In the genomic region with DNA sequence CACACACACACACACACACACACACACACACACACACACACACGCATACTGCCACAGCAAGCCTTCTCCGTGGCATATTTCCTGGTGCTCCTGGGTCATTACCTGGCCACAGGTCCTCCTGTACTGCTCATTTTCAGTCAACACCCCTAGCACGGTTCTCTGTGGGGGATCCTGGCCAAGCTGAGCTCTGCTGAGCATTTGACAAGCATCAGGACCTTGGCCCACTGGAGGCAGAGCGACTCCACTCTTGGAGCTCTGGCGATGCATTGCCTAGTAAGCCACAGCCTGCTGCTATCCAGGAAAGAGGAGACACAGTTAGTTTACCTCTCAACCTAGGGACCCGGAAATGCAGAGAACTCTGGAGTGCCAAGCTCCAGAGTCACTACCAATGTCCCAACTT, we compare ENCODE assay signal across 9 mouse cellular contexts. TPM values are rescaled to one million over a fixed set of nuclear protein-coding genes. Genes with fewer than 3 reads are reported as not detected.
DNase-seq lines count a peak whose midpoint lies in the region; ATAC-seq and TF ChIP-seq lines count a peak whose summit lies in the region.
"Had no signal": no experiment of that assay in that cellular context is flagged by ENCODE, and none has a peak within 500 bp of the region (broad histone marks: within the 10 kb centered on the region; RNA-seq: fewer than 3 reads in every experiment).

No protein-coding gene starts in this region.

- peak overlapping the region; percentile 98 for H3K4me2 ChIP-seq in neural tube, embryonic 11.5 days (ENCODE audit: low read depth)
- peak overlapping the region; percentile 100 for H3K4me2 ChIP-seq in limb, embryonic 14.5 days (replicated peaks; ENCODE audit: low read depth, low read length, severe bottlenecking)

- ATAC-seq in neural tube, embryonic 11.5 days (ENCODE audit: insufficient read depth, low FRiP score, low TSS enrichment) = no peak
- no peak for ATAC-seq in limb, embryonic 14.5 days (ENCODE audit: low FRiP score, low read depth)

- H3K4me1 ChIP-seq in neural tube, embryonic 11.5 days (ENCODE audit: control insufficient read depth, insufficient read depth, low read length) = 0 out of 2 replicates have a peak, but pooled peaks cover 2% of the 10 kb centered on the region
- H3K4me1 ChIP-seq in limb, embryonic 14.5 days (ENCODE audit: control insufficient read depth, insufficient read depth, low read length) = peaks cover 11% of the 10 kb centered on the region

- no peaks in the 10 kb centered on the region for H3K36me3 ChIP-seq in neural tube, embryonic 11.5 days (ENCODE audit: control insufficient read depth, insufficient read depth, low read length)
- no peaks in the 10 kb centered on the region for H3K36me3 ChIP-seq in limb, embryonic 14.5 days (ENCODE audit: control insufficient read depth, insufficient read depth, low read length)

- H3K27ac ChIP-seq in neural tube, embryonic 11.5 days (ENCODE audit: low read depth, low read length) = no peak overlapping the region
- no peak overlapping the region for H3K27ac ChIP-seq in limb, embryonic 14.5 days (replicated peaks; ENCODE audit: low read depth, low read length)

- WGBS in neural tube, embryonic 11.5 days = 50% methylated on average over 6 of the region's 6 CpGs
- WGBS in limb, embryonic 14.5 days = 63% methylated on average over 6 of the region's 6 CpGs

- no peaks in the 10 kb centered on the region for H3K9me3 ChIP-seq in neural tube, embryonic 11.5 days (ENCODE audit: control insufficient read depth, low read length)
- H3K9me3 ChIP-seq in limb, embryonic 14.5 days (ENCODE audit: control insufficient read depth, low read length) = no peaks in the 10 kb centered on the region

- no peak for TF ChIP-seq POLR2A in limb, embryonic 14.5 days (IDR thresholded peaks at IDR 0.05; ENCODE audit: borderline replicate concordance, extremely low read depth, insufficient read depth, insufficient read length)

- no peak overlapping the region; the same call in 1 of the 2 replicates for H3K9ac ChIP-seq in neural tube, embryonic 11.5 days (ENCODE audit: low read length)
- no peak overlapping the region for H3K9ac ChIP-seq in limb, embryonic 14.5 days (ENCODE audit: low read depth, low read length, severe bottlenecking)

- no peak overlapping the region for H3K4me3 ChIP-seq in neural tube, embryonic 11.5 days (ENCODE audit: low read depth, low read length)
- peak overlapping the region; percentile 60; the same call in 1 of the 2 replicates for H3K4me3 ChIP-seq in limb, embryonic 14.5 days (replicated peaks; ENCODE audit: low read length)

- peak; percentile 19 to 33 for DNase-seq in cerebellum, postnatal 10 days
- DNase-seq in cerebellum, adult 18-20 months = no peak
- DNase-seq in neural tube, embryonic 11.5 days (ENCODE audit: low spot score) = no peak
- DNase-seq in neural tube, embryonic 10.5 days (ENCODE audit: extremely low spot score, low spot score) = no peak
- no peak for DNase-seq in limb, embryonic 14.5 days (ENCODE audit: low spot score)
- DNase-seq in frontal cortex, postnatal 14 days (ENCODE audit: low spot score in 2 of 2) = no peak
- DNase-seq in embryo, embryonic 9.5 days (ENCODE audit: extremely low spot score) = no peak
- DNase-seq in gastrocnemius, postnatal 10 days = no peak

- H3K27me3 ChIP-seq in neural tube, embryonic 11.5 days (ENCODE audit: control insufficient read depth, insufficient read depth, low read length) = peaks cover 12% of the 10 kb centered on the region
- peaks cover 11% of the 10 kb centered on the region for H3K27me3 ChIP-seq in limb, embryonic 14.5 days (ENCODE audit: control insufficient read depth, insufficient read depth, low read length)

RNA-seq across cellular contexts. Expression of gene Ccna1, which starts 1.1 kb away (rescaled TPM):
- polyA plus RNA-seq in neural tube, embryonic 11.5 days (2014; fragmentation: Nextera tagmentation; extraction: Ambion mirVana) = 2.0 and 2.6 TPM in 2 replicates
- polyA plus RNA-seq in limb, embryonic 14.5 days (2012; rRNA removed) = 2.4 and 2.6 TPM in 2 replicates
- 1.7 and 2.5 TPM in 2 replicates for polyA plus RNA-seq in limb, embryonic 14.5 days (2014; fragmentation: Nextera tagmentation; extraction: Ambion mirVana)
- under 1 TPM in 1 of 2 experiments, not detected in 1; 0.16 TPM for total RNA-seq in gastrocnemius, postnatal 10 days (2021)
- total RNA-seq: hematopoietic stem cell, adult 5-6 weeks had no signal

RNA-seq across cellular contexts. Expression of gene Spg20, which starts 57.7 kb away (rescaled TPM):
- polyA plus RNA-seq in neural tube, embryonic 11.5 days (2014; fragmentation: Nextera tagmentation; extraction: Ambion mirVana) = 55.4 and 55.5 TPM in 2 replicates
- polyA plus RNA-seq in limb, embryonic 14.5 days (2012; rRNA removed) = 52.3 and 53.2 TPM in 2 replicates
- 80.0 and 81.1 TPM in 2 replicates for polyA plus RNA-seq in limb, embryonic 14.5 days (2014; fragmentation: Nextera tagmentation; extraction: Ambion mirVana)
- total RNA-seq in gastrocnemius, postnatal 10 days (2021) = 10 to 100 TPM; 48.4 to 52.6 TPM

Comparison
In these comparisons a context has a peak if more than half of its experiments do, and no peak if none do; other contexts are left out.
1. DNase-seq: peak in cerebellum, postnatal 10 days (2 of 2); none in cerebellum, adult 18-20 months (0 of 2), neural tube, embryonic 11.5 days (single experiment), neural tube, embryonic 10.5 days (single experiment), limb, embryonic 14.5 days (single experiment), frontal cortex, postnatal 14 days (0 of 2), embryo, embryonic 9.5 days (single experiment) and gastrocnemius, postnatal 10 days (single experiment).